Mouse (Mus musculus): ENCODE results near the gene Gm15737. TPM values are rescaled to one million over a fixed set of nuclear protein-coding genes. Genes with fewer than 3 reads are reported as not detected.

Gm15737 gene
- polyA plus RNA-seq, 1 experiment from 2014 or later = not detected

GRCm38 (mm10) chr6:92921843-92922242 lies 52.7 kb downstream of the Gm15737 start:
- no peaks in the 10 kb centered on the region for H3K36me3 ChIP-seq (ENCODE audit: control insufficient read depth, insufficient read depth, low read length)
- ATAC-seq = 0 out of 2 replicates have a peak, but pooled peaks have one; percentile 36
- H3K4me3 ChIP-seq (ENCODE audit: low read length) = no peak overlapping the region
- no peak overlapping the region for H3K4me2 ChIP-seq (ENCODE audit: low read depth, low read length)
- H3K9me3 ChIP-seq (ENCODE audit: control insufficient read depth, low read length) = no peaks in the 10 kb centered on the region
- peaks cover 3% of the 10 kb centered on the region; the same call in 1 of the 2 replicates for H3K4me1 ChIP-seq (ENCODE audit: control insufficient read depth, insufficient read depth, low read length)
- WGBS = 28% methylated on average over 4 of the region's 4 CpGs
- no peak overlapping the region for H3K27ac ChIP-seq (ENCODE audit: low read length)
- no peaks in the 10 kb centered on the region for H3K27me3 ChIP-seq (replicated peaks; ENCODE audit: control insufficient read depth, insufficient read depth, low read length)
- H3K9ac ChIP-seq (ENCODE audit: low read depth, low read length) = no peak overlapping the region

- WGBS = 76% methylated on average over 8 of the region's 8 CpGs
- H3K27me3 ChIP-seq (replicated peaks; ENCODE audit: control insufficient read depth, insufficient read depth, low read length) = no peaks in the 10 kb centered on the region
- no peak overlapping the region for H3K4me3 ChIP-seq (ENCODE audit: low read length)
- H3K4me1 ChIP-seq (ENCODE audit: control insufficient read depth, insufficient read depth, low read length) = peaks cover 3% of the 10 kb centered on the region; the same call in 1 of the 2 replicates
- H3K9ac ChIP-seq (ENCODE audit: low read depth, low read length) = no peak overlapping the region
- H3K9me3 ChIP-seq (ENCODE audit: control insufficient read depth, low read length) = no peaks in the 10 kb centered on the region
- no peaks in the 10 kb centered on the region for H3K36me3 ChIP-seq (ENCODE audit: control insufficient read depth, insufficient read depth, low read length)
- no peak for ATAC-seq
- H3K4me2 ChIP-seq (ENCODE audit: low read depth, low read length) = no peak overlapping the region
- no peak overlapping the region for H3K27ac ChIP-seq (ENCODE audit: low read length)
Observed at GRCm38 (mm10) chr6:92924536-92924935, 55.4 kb downstream of the Gm15737 start.

- H3K27me3 ChIP-seq (replicated peaks; ENCODE audit: control insufficient read depth, insufficient read depth, low read length) = no peaks in the 10 kb centered on the region
- 80% methylated on average over 5 of the region's 5 CpGs for WGBS
- no peaks in the 10 kb centered on the region for H3K36me3 ChIP-seq (ENCODE audit: control insufficient read depth, insufficient read depth, low read length)
- no peak overlapping the region for H3K27ac ChIP-seq (ENCODE audit: low read length)
- no peaks in the 10 kb centered on the region for H3K4me1 ChIP-seq (ENCODE audit: control insufficient read depth, insufficient read depth, low read length)
- ATAC-seq = no peak
- no peak overlapping the region for H3K4me3 ChIP-seq (ENCODE audit: low read length)
- no peak overlapping the region for H3K4me2 ChIP-seq (ENCODE audit: low read depth, low read length)
- no peaks in the 10 kb centered on the region for H3K9me3 ChIP-seq (ENCODE audit: control insufficient read depth, low read length)
- no peak overlapping the region for H3K9ac ChIP-seq (ENCODE audit: low read depth, low read length)
Observed at GRCm38 (mm10) chr6:92928261-92928660, 59.1 kb downstream of the Gm15737 start.

Other genes with a start within 250 kb of the Gm15737 start
- gene Prickle2, start 163.2 kb upstream of the Gm15737 start, polyA plus RNA-seq (2015; fragmentation: Nextera tagmentation; extraction: Ambion mirVana) = 5.0 and 5.5 TPM in 2 replicates
- gene A730049H05Rik, start 52.9 kb upstream of the Gm15737 start, polyA plus RNA-seq (2015; fragmentation: Nextera tagmentation; extraction: Ambion mirVana) = 0.27 and 0.38 TPM in 2 replicates
- gene Adamts9, start 74.1 kb downstream of the Gm15737 start, polyA plus RNA-seq (2015; fragmentation: Nextera tagmentation; extraction: Ambion mirVana) = 7.9 and 9.4 TPM in 2 replicates